Mouse (Mus musculus): ENCODE data around the gene Vmn2r55.
"Not testable (repeated sequence)": the region's sequence is repeated elsewhere in the genome, so short reads cannot be mapped to it uniquely, and the experiment has no call there.

The Vmn2r55 gene

GRCm38 (mm10) chr7:12684903-12685302, at the start of gene Vmn2r55:
Gene Vmn2r55, minus strand, starts transcription at chr7:12685003.
- not testable (repeated sequence) for DNase-seq (ENCODE audit: extremely low spot score, low spot score)

GRCm38 (mm10) chr7:12640219-12640618, 44.6 kb downstream of the Vmn2r55 start, which contains the start of gene Vmn2r54:
Gene Vmn2r54, minus strand, starts transcription at chr7:12640319.
- DNase-seq (ENCODE audit: extremely low spot score, low spot score) = not testable (repeated sequence)

DNA sequence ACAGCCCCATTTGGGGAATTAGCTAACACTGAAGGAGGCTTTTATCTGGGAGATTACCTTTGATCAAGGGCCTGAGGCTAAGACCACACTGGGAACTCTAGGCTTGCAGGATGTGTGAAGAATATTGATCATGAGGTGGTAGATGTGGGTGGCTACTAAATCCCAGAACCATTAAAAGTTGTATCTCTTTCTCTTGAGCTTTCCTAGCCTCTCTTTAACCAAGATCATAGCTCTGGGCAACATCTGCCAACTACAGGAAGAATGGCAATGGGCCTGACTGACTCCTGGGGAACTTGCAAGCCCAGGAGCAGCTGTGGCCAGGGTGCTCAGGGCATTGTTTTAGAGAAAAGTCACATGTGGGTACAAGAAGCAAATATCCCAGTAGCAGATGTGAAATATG, 76.1 kb downstream of the Vmn2r55 start, which contains the start of gene Vmn2r53:
Vmn2r53 (minus strand) TSS at position 101 of the 400 bp plus-strand sequence.
- no peak for DNase-seq (ENCODE audit: extremely low spot score, low spot score)

Data from neural tube, embryonic 10.5 days (tissue).